Mouse (Mus musculus) MEL-GATA-1-ER (cell line): ENCODE measurements at regions not wholly inside any gene's neighbourhood (a gene's known extent, or its start where the extent isn't known, plus 50 kb on each side); places are given as distances from the start of the nearest gene placed in this dataset.

ENCODE experiments used
- DNase-seq: peaks from one replicate; pipeline ENCODE4 v3.0.0-alpha.2; 2012; ENCODE audit warnings: low read depth; ENCODE audit errors: extremely low read depth

GRCm38 (mm10) chr6:133904501-133904900 is 50.9 kb upstream of the Kap start:
- peak; percentile 23 for DNase-seq

DNA sequence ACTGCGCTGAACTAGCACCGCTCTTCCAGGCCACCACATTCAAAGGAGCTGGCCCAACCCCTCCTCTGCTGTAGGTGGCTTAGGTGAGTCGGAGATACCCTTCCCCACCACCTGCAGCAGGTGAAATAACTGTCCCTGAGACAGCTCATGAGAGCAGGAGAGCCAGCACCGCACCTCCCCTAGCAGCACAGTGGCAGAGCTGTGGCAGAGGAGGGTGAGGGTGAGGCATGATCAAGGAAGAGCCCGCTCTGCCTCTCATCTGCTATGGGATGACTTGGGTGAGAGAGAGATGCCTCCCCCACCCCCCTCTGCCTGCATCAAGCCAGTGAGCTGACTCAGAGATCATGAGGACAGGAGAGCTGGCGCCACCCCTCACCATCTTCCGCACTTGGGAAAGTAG is 81.1 kb upstream of the Kap start:
- no peak for DNase-seq

DNA sequence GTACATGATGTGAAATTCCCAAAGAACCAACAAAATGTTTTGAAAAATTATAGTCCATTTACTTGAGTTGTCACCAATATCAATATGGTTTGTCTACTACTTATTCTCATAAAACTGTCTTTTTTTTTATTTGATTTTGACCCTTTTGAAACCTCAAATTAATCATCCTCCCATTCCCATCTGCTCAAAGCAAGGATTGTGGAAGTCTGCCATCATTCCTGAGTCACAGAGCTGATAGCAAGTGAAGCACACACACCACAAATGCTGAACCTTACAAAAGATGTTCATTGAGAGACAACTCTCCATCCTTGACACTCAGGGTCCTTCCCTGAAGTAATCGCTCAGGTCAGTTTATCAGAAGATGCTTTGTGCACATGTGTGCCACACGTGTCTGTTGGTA is 82.1 kb upstream of the Kap start:
- no peak for DNase-seq

GRCm38 (mm10) chr6:133959902-133960634 is 75.4 kb upstream of the Etv6 start:
- DNase-seq, result no peak

DNA sequence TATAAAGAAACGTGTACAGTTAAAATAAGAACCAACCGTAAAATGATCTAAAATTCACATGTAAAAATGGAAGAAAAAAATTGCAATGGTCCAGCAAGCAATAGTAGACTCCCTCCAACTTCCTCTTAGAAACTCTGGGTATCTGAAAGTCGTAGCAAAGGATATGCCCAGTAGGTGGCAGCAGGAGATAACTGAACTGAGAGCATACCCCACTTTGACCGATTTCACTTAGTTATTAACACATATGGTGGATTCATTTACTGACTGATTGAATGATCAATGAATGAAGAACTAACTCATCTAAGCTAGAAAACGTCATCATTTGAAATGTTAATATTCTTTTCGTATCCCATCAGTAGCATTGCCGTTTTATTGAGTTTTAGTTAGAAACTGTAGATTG is 74.8 kb upstream of the Etv6 start:
- peak; percentile 74 for DNase-seq

DNA sequence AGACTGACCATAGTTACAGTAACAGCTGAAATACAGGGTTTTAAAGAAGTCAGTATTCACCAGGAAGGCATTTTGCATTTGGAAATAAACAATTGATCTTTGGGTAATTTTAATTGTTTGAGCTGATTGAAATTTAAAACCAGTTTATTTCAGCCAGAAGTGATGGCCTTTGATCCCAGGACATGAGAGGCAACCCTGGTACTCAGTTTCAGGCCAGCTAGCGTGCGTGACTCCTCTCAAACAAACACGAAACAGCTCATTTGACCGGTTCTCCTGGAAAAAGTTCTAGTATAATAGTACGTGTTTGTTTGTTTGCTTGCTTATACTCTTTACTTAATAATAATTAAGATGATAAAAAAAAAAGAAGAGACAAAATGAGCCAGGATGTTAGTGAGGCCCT is 72.9 kb upstream of the Etv6 start:
- DNase-seq, result no peak

DNA sequence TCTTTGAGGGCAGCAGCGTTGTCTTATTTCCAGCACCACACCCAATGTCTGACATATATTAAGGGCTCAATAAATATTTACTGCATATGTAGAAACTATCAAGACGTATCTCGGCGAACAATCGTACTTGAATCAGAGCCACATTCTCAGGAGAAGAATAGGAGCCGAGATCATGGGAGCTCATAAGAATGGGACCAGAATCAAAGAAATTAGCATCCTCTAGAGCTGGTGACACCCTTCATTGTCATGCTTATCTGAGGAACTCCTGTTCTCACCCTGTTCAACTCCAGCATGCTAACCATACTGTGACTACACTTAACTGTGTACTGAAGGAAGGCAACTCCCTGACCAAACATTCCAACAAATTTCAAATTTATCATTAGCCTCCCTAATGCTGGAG is 72.2 kb upstream of the Etv6 start:
- DNase-seq, result no peak

DNA sequence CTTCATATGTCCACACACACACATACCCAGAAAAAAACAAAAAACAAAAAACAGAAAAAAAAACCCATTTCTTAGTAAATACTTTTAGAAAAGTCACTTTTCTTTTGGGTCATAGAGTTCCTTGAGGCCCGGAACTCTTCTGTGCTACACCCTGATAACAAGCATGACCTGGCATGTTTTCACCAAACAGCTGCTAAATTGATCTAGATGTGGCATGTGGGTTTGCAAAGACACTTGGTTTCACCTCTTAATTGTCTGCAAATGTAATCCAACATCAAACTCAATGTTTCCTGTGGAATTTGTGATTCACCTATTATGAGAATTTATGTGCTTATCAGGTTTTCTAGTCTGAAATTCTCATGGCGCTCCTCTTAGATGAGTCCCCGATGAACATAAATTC is 68.2 kb upstream of the Etv6 start:
- peak; percentile 20 for DNase-seq

- no peak for DNase-seq
Observed at GRCm38 (mm10) chr6:133972054-133972705, 63.3 kb upstream of the Etv6 start.

GRCm38 (mm10) chr6:133973205-133973838 is 62.2 kb upstream of the Etv6 start:
- DNase-seq, result no peak

DNA sequence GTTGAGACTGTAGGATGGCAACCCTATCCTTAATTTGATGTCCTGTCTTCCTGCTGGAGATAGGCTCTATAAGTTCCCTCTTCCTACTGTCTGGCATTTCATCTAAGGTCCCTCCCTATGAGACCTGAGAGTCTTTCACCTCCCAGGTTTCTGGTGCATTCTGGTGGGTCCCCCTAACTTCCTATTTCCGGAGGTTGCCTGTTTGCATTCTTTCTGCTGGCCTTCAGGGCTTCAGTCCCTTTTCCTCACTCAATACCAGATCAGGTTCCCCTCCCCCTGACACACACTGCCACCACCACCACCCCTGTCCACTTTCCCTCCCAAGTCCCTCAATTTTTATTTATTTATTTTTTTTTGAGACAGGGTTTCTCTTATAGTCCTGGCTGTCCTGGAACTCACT is 59.5 kb upstream of the Etv6 start:
- DNase-seq, result no peak

DNA sequence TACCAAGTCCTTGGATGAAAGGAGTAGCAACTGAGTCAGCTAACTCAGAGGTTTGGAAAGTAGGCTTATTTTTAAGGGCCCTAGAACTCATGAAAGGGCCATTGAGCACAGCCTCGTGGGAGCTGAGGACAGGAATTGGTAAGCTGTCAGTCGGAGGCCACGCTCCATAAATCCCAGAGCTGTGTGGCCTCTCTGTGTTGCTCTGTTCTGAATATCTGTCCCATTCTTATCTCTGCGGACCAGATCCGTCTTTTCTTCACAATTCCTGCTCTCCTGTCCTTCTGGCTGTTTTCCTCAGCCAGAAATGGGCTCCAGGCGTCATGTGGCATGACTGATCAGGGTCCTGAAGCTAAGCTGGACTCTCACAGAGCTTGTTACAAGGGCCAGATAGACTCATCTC is 58.6 kb upstream of the Etv6 start:
- no peak for DNase-seq

GRCm38 (mm10) chr6:133983804-133984514 is 51.5 kb upstream of the Etv6 start:
- no peak for DNase-seq

DNA sequence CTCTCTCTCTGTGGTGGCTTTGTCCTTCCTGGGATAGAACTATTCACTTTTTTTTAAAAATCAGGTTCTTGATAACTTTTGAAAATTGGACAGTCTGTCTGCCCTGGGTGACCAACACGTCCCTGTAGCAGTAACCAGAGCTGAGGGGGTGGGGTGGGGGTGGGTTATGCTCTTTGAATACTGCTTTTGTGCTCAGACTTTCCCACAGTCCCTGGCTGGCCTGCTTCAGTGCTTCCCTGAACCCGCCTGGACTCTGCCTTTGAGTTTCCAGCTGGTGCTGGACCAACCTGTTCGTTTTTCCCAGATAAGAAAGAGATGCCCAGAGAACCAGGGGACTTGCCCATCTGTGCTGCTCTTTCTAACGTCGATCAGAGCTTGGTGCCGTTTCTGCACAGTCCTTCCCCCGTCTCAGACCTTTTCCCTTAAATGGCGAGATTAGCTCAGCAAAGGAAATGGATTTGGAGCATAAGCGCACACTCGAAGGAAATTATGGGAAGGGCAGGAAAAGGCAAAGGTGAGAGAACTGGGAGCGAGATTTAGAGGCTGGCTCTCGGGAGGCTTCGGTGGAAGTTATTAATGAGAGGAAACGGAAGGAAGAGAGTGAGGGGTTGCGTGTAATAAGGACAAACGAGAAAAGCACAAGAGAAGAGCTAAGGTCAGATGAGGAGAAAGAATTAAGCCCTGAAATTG is 50.7 kb upstream of the Etv6 start:
- no peak for DNase-seq
